Mouse (Mus musculus) Patski (cell line): ENCODE measurements at regions not wholly inside any gene's neighbourhood (a gene's known extent, or its start where the extent isn't known, plus 50 kb on each side); places are given as distances from the start of the nearest gene placed in this dataset.
"Not testable (repeated sequence)": the region's sequence is repeated elsewhere in the genome, so short reads cannot be mapped to it uniquely, and the experiment has no call there.

Experiments used
- ATAC-seq: fragments of 100-300 bp; one replicate; pipeline ENCODE4 v1.8.0; 2021
- CTCF ChIA-PET: fragments of 350-600 bp; sonication (Branson Sonifier 250); formaldehyde crosslinking; loops from one replicate; lab custom pipeline; 2022; ENCODE audit warnings: inconsistent platforms; lab: Charles Lee
- POLR2A ChIA-PET: fragments of 350-600 bp; sonication (Branson Sonifier 250); formaldehyde crosslinking; loops from one replicate; lab custom pipeline; 2022; ENCODE audit warnings: antibody characterized with exemption, inconsistent platforms; lab: Charles Lee
- DNase-seq: peaks from one replicate; pipeline ENCODE4 v3.0.0-alpha.2; 2011; ENCODE audit warnings: low read depth, low spot score
- H3K27me3 ChIP-seq: fragments of 371-371 bp; one replicate; pipeline ENCODE4 v1.5.1; 2021
- in situ Hi-C: fragments of 300-500 bp; cut with MboI; formaldehyde crosslinking; loops from 3 replicates; pipeline ENCODE4 v1.11.1; 2018; ENCODE audit warnings: low pct_unique_long_range_greater_than_20kb, mixed read lengths

DNA sequence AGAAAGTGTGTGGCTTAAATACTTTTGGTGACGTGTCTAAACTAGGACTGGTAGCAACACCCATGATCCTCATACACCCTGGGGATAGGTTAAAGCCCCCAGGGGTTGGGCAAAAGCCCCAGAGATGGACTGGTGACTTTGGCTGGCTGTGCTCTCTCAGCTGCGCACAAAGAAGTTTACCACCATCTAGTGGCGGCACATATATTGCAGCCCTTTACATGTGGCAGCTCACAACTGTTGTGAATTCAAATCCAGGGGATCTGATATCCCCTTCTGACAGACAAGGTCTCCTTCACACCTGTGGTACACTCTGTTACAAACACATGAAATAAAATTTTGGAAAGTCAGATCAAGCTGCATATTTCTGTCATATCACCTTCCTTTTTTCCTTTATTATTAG lies 283.1 kb downstream of the Samd9l start:
- H3K27me3 ChIP-seq, CTCF ChIA-PET, ATAC-seq, POLR2A ChIA-PET, in situ Hi-C loops, DNase-seq: not testable (repeated sequence)
